Mouse (Mus musculus) heart, embryonic 12.5 days (tissue): ENCODE measurements around the gene Tmem131. TPM values are rescaled to one million over a fixed set of nuclear protein-coding genes. Genes with fewer than 3 reads are reported as not detected.
A peak's percentile ranks its signal among the peaks of the same experiment; 100 is the strongest.

Source experiments
- ATAC-seq: fragments of 200-750 bp; cut with Nextera tagmentation; 2 replicates; pipeline ENCODE4 v1.8.0; 2017; ENCODE audit warnings: moderate TSS enrichment, moderate library complexity; ENCODE audit not compliant: insufficient number of reproducible peaks, low FRiP score
- H3K27ac ChIP-seq: fragments of 300-500 bp; sonication (generic); 2 replicates; pipeline ENCODE4 v1.5.1; 2016; ENCODE audit warnings: mild to moderate bottlenecking, moderate library complexity; ENCODE audit not compliant: poor library complexity, severe bottlenecking
- H3K27me3 ChIP-seq: fragments of 300-500 bp; sonication (generic); replicated peaks from 2 replicates; pipeline ENCODE4 v1.6.1; 2016; ENCODE audit warnings: mild to moderate bottlenecking, moderate library complexity
- H3K36me3 ChIP-seq: fragments of 300-500 bp; sonication (generic); 2 replicates; pipeline ENCODE4 v1.6.1; 2016; ENCODE audit warnings: mild to moderate bottlenecking, moderate library complexity
- H3K4me1 ChIP-seq: fragments of 300-500 bp; sonication (generic); replicated peaks from 2 replicates; pipeline ENCODE4 v1.6.1; 2016; ENCODE audit warnings: mild to moderate bottlenecking
- H3K4me2 ChIP-seq: fragments of 300-500 bp; sonication (generic); 2 replicates; pipeline ENCODE4 v1.6.1; 2016; ENCODE audit warnings: mild to moderate bottlenecking, moderate library complexity
- H3K4me3 ChIP-seq: fragments of 300-500 bp; sonication (generic); 2 replicates; pipeline ENCODE4 v1.5.1; 2016; ENCODE audit warnings: mild to moderate bottlenecking
- H3K9ac ChIP-seq: fragments of 300-500 bp; sonication (generic); 2 replicates; pipeline ENCODE4 v1.6.1; 2016; ENCODE audit warnings: mild to moderate bottlenecking, moderate library complexity
- H3K9me3 ChIP-seq: fragments of 300-500 bp; sonication (generic); replicated peaks from 2 replicates; pipeline ENCODE4 v1.6.1; 2016; ENCODE audit warnings: mild to moderate bottlenecking, moderate library complexity
- WGBS: fragments of 180-500 bp; shearing (Covaris S2); methylation state at CpG from one replicate; pipeline ENCODE4 v1.1.7; 2016; 5-methylcytosine and 5-hydroxymethylcytosine counted together
- polyA plus RNA-seq: library from polyadenylated mRNA; unstranded; fragments of >200 nt; fragmentation: Nextera tagmentation; extraction: Ambion mirVana; gene quantifications from 2 replicates; pipeline ENCODE4 v1.2.1, GENCODE M21; 2016

Gene Tmem131
- polyA plus RNA-seq, result 12.4 and 13.6 TPM in 2 replicates

GRCm38 (mm10) chr1:36943653-36944052 lies at the start of gene Tmem131:
Gene Tmem131, minus strand, starts transcription at chr1:36943666.
- peaks cover 5% of the 10 kb centered on the region; the same call in 1 of the 2 replicates for H3K4me1 ChIP-seq
- 36% methylated on average over 5 of the region's 5 CpGs for WGBS
- H3K9me3 ChIP-seq, result no peaks in the 10 kb centered on the region
- H3K27ac ChIP-seq, result no peak within 1 kb of the TSS
- H3K9ac ChIP-seq, result no peak within 1 kb of the TSS
- H3K27me3 ChIP-seq, result no peaks in the 10 kb centered on the region
- no peak within 1 kb of the TSS for H3K4me2 ChIP-seq
- peak within 1 kb of the TSS; percentile 16; the same call in 1 of the 2 replicates for H3K4me3 ChIP-seq
- no peaks in the 10 kb centered on the region for H3K36me3 ChIP-seq
- 0 out of 2 replicates have a peak, but pooled peaks have one; percentile 24 for ATAC-seq

GRCm38 (mm10) chr1:36988561-36988960 lies 45.1 kb upstream of the Tmem131 start:
- Histone ChIP-seq H3K27me3 (no peaks in the 10 kb centered on the region; the same call in 1 of the 2 replicates), H3K9me3 (no peaks in the 10 kb centered on the region), H3K9ac (no peak overlapping the region), H3K4me3 (no peak overlapping the region), H3K4me1 (no peaks in the 10 kb centered on the region), H3K27ac (no peak overlapping the region), H3K4me2 (no peak overlapping the region), H3K36me3 (no peaks in the 10 kb centered on the region)
- WGBS, result 69% methylated on average over 6 of the region's 6 CpGs
- ATAC-seq, result no peak

- no peaks in the 10 kb centered on the region for H3K36me3 ChIP-seq
- H3K4me3 ChIP-seq, result no peak overlapping the region
- no peak overlapping the region for H3K9ac ChIP-seq
- H3K27me3 ChIP-seq, result no peaks in the 10 kb centered on the region; the same call in 1 of the 2 replicates
- 86% methylated on average over 6 of the region's 6 CpGs for WGBS
- no peak overlapping the region for H3K4me2 ChIP-seq
- no peak for ATAC-seq
- no peaks in the 10 kb centered on the region for H3K4me1 ChIP-seq
- H3K27ac ChIP-seq, result no peak overlapping the region
- H3K9me3 ChIP-seq, result no peaks in the 10 kb centered on the region
Measured at GRCm38 (mm10) chr1:36988161-36988560, 44.7 kb upstream of the Tmem131 start.

GRCm38 (mm10) chr1:36987172-36988148 lies 44.0 kb upstream of the Tmem131 start:
- Histone ChIP-seq H3K27me3 (no peaks in the 10 kb centered on the region; the same call in 1 of the 2 replicates), H3K4me2 (no peak overlapping the region), H3K36me3 (no peaks in the 10 kb centered on the region), H3K9ac (no peak overlapping the region), H3K4me1 (no peaks in the 10 kb centered on the region), H3K4me3 (no peak overlapping the region), H3K27ac (no peak overlapping the region), H3K9me3 (no peaks in the 10 kb centered on the region)
- 75% methylated on average over 10 of the region's 10 CpGs for WGBS
- no peak for ATAC-seq

GRCm38 (mm10) chr1:36986396-36987160 lies 43.1 kb upstream of the Tmem131 start:
- H3K27me3 ChIP-seq, result no peaks in the 10 kb centered on the region; the same call in 1 of the 2 replicates
- H3K4me1 ChIP-seq, result no peaks in the 10 kb centered on the region
- no peak overlapping the region for H3K27ac ChIP-seq
- no peaks in the 10 kb centered on the region for H3K36me3 ChIP-seq
- no peak for ATAC-seq
- H3K4me3 ChIP-seq, result no peak overlapping the region
- 67% methylated on average over 14 of the region's 14 CpGs for WGBS
- no peak overlapping the region for H3K9ac ChIP-seq
- H3K4me2 ChIP-seq, result no peak overlapping the region
- no peaks in the 10 kb centered on the region for H3K9me3 ChIP-seq

GRCm38 (mm10) chr1:36985896-36986295 lies 42.4 kb upstream of the Tmem131 start:
- 62% methylated on average over 6 of the region's 6 CpGs for WGBS
- no peaks in the 10 kb centered on the region for H3K4me1 ChIP-seq
- no peak for ATAC-seq

GRCm38 (mm10) chr1:36984406-36984805 lies 40.9 kb upstream of the Tmem131 start:
- H3K9me3 ChIP-seq, result no peaks in the 10 kb centered on the region
- H3K4me2 ChIP-seq, result no peak overlapping the region
- no peaks in the 10 kb centered on the region; the same call in 1 of the 2 replicates for H3K27me3 ChIP-seq
- H3K36me3 ChIP-seq, result no peaks in the 10 kb centered on the region
- H3K4me1 ChIP-seq, result no peaks in the 10 kb centered on the region
- no peak overlapping the region for H3K27ac ChIP-seq
- no peak overlapping the region for H3K4me3 ChIP-seq
- no peak overlapping the region for H3K9ac ChIP-seq
- 34% methylated on average over 6 of the region's 6 CpGs for WGBS
- ATAC-seq, result no peak

More at GRCm38 (mm10) chr1:36985896-36986295, 42.4 kb upstream of the Tmem131 start:
- no peak overlapping the region for H3K27ac ChIP-seq
- no peak overlapping the region for H3K9ac ChIP-seq
- no peaks in the 10 kb centered on the region for H3K9me3 ChIP-seq
- no peak overlapping the region for H3K4me2 ChIP-seq
- H3K27me3 ChIP-seq, result no peaks in the 10 kb centered on the region; the same call in 1 of the 2 replicates
- no peaks in the 10 kb centered on the region for H3K36me3 ChIP-seq
- H3K4me3 ChIP-seq, result no peak overlapping the region

- Histone ChIP-seq H3K9ac (no peak overlapping the region), H3K4me2 (no peak overlapping the region), H3K4me3 (no peak overlapping the region), H3K27me3 (no peaks in the 10 kb centered on the region; the same call in 1 of the 2 replicates), H3K36me3 (no peaks in the 10 kb centered on the region), H3K9me3 (no peaks in the 10 kb centered on the region), H3K27ac (no peak overlapping the region), H3K4me1 (no peaks in the 10 kb centered on the region)
- no peak for ATAC-seq
- WGBS, result 36% methylated on average over 4 of the region's 4 CpGs
Measured at GRCm38 (mm10) chr1:36983754-36984153, 40.3 kb upstream of the Tmem131 start.

GRCm38 (mm10) chr1:36982191-36982961 lies 38.9 kb upstream of the Tmem131 start:
- H3K4me2 ChIP-seq, result no peak overlapping the region
- ATAC-seq, result no peak
- H3K9ac ChIP-seq, result no peak overlapping the region
- 72% methylated on average over 9 of the region's 9 CpGs for WGBS
- H3K4me3 ChIP-seq, result no peak overlapping the region
- no peak overlapping the region for H3K27ac ChIP-seq
- H3K27me3 ChIP-seq, result no peaks in the 10 kb centered on the region; the same call in 1 of the 2 replicates
- H3K4me1 ChIP-seq, result no peaks in the 10 kb centered on the region
- no peaks in the 10 kb centered on the region for H3K9me3 ChIP-seq
- H3K36me3 ChIP-seq, result no peaks in the 10 kb centered on the region

- no peaks in the 10 kb centered on the region for H3K4me1 ChIP-seq
- H3K4me2 ChIP-seq, result no peak overlapping the region
- H3K27me3 ChIP-seq, result no peaks in the 10 kb centered on the region
- ATAC-seq, result no peak
- no peaks in the 10 kb centered on the region for H3K36me3 ChIP-seq
- H3K9me3 ChIP-seq, result peaks cover 6% of the 10 kb centered on the region; the same call in 1 of the 2 replicates
- no peak overlapping the region for H3K9ac ChIP-seq
- 76% methylated on average over 4 of the region's 4 CpGs for WGBS
- H3K4me3 ChIP-seq, result no peak overlapping the region
- no peak overlapping the region for H3K27ac ChIP-seq
Measured at GRCm38 (mm10) chr1:36976770-36977169, 33.3 kb upstream of the Tmem131 start.
